Mouse (Mus musculus) spleen, postnatal 14 days (tissue): ENCODE results near the gene Ap3d1.

Experiments used
- DNase-seq, 2 experiments: peaks; one replicate each; pipeline ENCODE4 v3.0.0; 2021 to 2022; ENCODE audit warnings: low spot score in 2 of 2

Ap3d1 gene

GRCm38 (mm10) chr10:80757717-80758116, 15.7 kb upstream of the Ap3d1 start:
- DNase-seq = peak; percentile 49 to 66

GRCm38 (mm10) chr10:80756967-80757366, 14.9 kb upstream of the Ap3d1 start:
- no peak for DNase-seq

GRCm38 (mm10) chr10:80756509-80756908, 14.4 kb upstream of the Ap3d1 start:
- DNase-seq = no peak

- no peak for DNase-seq
Observed at GRCm38 (mm10) chr10:80756099-80756498, 14.0 kb upstream of the Ap3d1 start.

GRCm38 (mm10) chr10:80755291-80756015, 13.4 kb upstream of the Ap3d1 start:
- no peak for DNase-seq

- DNase-seq = peak; percentile 99
Observed at GRCm38 (mm10) chr10:80754594-80755290, 12.7 kb upstream of the Ap3d1 start, which contains the start of gene Dot1l. Gene Dot1l (plus strand): TSS chr10:80755206.

GRCm38 (mm10) chr10:80752079-80752625, 10.1 kb upstream of the Ap3d1 start:
- peak; percentile 27 to 55 for DNase-seq

- DNase-seq = no peak
Observed at GRCm38 (mm10) chr10:80751188-80751832, 9.2 kb upstream of the Ap3d1 start.

GRCm38 (mm10) chr10:80748609-80749008, 6.5 kb upstream of the Ap3d1 start:
- DNase-seq = peak in 1 of 2 experiments; percentile 30

- DNase-seq = peak; percentile 61 to 77
Observed at GRCm38 (mm10) chr10:80747410-80747809, 5.3 kb upstream of the Ap3d1 start.

GRCm38 (mm10) chr10:80744262-80744661, 2.2 kb upstream of the Ap3d1 start:
- peak; percentile 26 to 42 for DNase-seq

GRCm38 (mm10) chr10:80741634-80742179, 357 bp downstream of the Ap3d1 start:
- DNase-seq = no peak

GRCm38 (mm10) chr10:80741146-80741545, 918 bp downstream of the Ap3d1 start:
- no peak for DNase-seq

GRCm38 (mm10) chr10:80738657-80739056, 3.4 kb downstream of the Ap3d1 start:
- no peak for DNase-seq

GRCm38 (mm10) chr10:80736731-80737130, 5.3 kb downstream of the Ap3d1 start:
- DNase-seq = no peak

GRCm38 (mm10) chr10:80732611-80733101, 9.4 kb downstream of the Ap3d1 start:
- DNase-seq = no peak

- DNase-seq = no peak
Observed at GRCm38 (mm10) chr10:80727369-80728127, 14.5 kb downstream of the Ap3d1 start.

GRCm38 (mm10) chr10:80717281-80717680, 24.8 kb downstream of the Ap3d1 start:
- no peak for DNase-seq

GRCm38 (mm10) chr10:80710834-80711233, 31.2 kb downstream of the Ap3d1 start:
- no peak for DNase-seq

- no peak for DNase-seq
Observed at GRCm38 (mm10) chr10:80705479-80705878, 36.6 kb downstream of the Ap3d1 start.

GRCm38 (mm10) chr10:80705033-80705432, 37.0 kb downstream of the Ap3d1 start:
- DNase-seq = no peak
